Mouse (Mus musculus) hindbrain, embryonic 13.5 days (tissue): Measurements from ENCODE around the gene Maip1. TPM values are rescaled to one million over a fixed set of nuclear protein-coding genes. Genes with fewer than 3 reads are reported as not detected.

Source experiments
- ATAC-seq: fragments of 200-750 bp; cut with Nextera tagmentation; 2 replicates; pipeline ENCODE4 v1.8.0; 2017; ENCODE audit warnings: moderate TSS enrichment; ENCODE audit not compliant: low FRiP score
- H3K27ac ChIP-seq: fragments of 300-500 bp; sonication (generic); 2 replicates; pipeline ENCODE4 v1.5.1; 2015; ENCODE audit warnings: inconsistent platforms, mild to moderate bottlenecking, moderate library complexity
- H3K27me3 ChIP-seq: fragments of 300-500 bp; sonication (generic); 2 replicates; pipeline ENCODE4 v1.6.1; 2015; ENCODE audit warnings: mild to moderate bottlenecking, inconsistent platforms
- H3K36me3 ChIP-seq: fragments of 300-500 bp; sonication (generic); 2 replicates; pipeline ENCODE4 v1.6.1; 2015; ENCODE audit warnings: mild to moderate bottlenecking, inconsistent platforms
- H3K4me1 ChIP-seq: fragments of 300-500 bp; sonication (generic); replicated peaks from 2 replicates; pipeline ENCODE4 v1.6.1; 2015; ENCODE audit warnings: inconsistent platforms
- H3K4me2 ChIP-seq: fragments of 300-500 bp; sonication (generic); 2 replicates; pipeline ENCODE4 v1.6.1; 2015; ENCODE audit warnings: inconsistent platforms, mild to moderate bottlenecking, moderate library complexity
- H3K4me3 ChIP-seq: fragments of 300-500 bp; sonication (generic); 2 replicates; pipeline ENCODE4 v1.5.1; 2015; ENCODE audit warnings: mild to moderate bottlenecking, inconsistent platforms
- H3K9ac ChIP-seq: fragments of 300-500 bp; sonication (generic); 2 replicates; pipeline ENCODE4 v1.6.1; 2015; ENCODE audit warnings: mild to moderate bottlenecking, inconsistent platforms
- H3K9me3 ChIP-seq: fragments of 300-500 bp; sonication (generic); 2 replicates; pipeline ENCODE4 v1.6.1; 2016; ENCODE audit warnings: inconsistent platforms
- WGBS: fragments of 180-500 bp; shearing (Covaris S2); methylation state at CpG from one replicate; pipeline ENCODE4 v1.1.7; 2015; 5-methylcytosine and 5-hydroxymethylcytosine counted together
- polyA plus RNA-seq: library from polyadenylated mRNA; unstranded; fragments of >200 nt; fragmentation: Nextera tagmentation; extraction: Ambion mirVana; gene quantifications from 2 replicates; pipeline ENCODE4 v1.2.1, GENCODE M21; 2015

Gene Maip1
- polyA plus RNA-seq, 1 experiment from 2014 or later, result 16.9 TPM

DNA sequence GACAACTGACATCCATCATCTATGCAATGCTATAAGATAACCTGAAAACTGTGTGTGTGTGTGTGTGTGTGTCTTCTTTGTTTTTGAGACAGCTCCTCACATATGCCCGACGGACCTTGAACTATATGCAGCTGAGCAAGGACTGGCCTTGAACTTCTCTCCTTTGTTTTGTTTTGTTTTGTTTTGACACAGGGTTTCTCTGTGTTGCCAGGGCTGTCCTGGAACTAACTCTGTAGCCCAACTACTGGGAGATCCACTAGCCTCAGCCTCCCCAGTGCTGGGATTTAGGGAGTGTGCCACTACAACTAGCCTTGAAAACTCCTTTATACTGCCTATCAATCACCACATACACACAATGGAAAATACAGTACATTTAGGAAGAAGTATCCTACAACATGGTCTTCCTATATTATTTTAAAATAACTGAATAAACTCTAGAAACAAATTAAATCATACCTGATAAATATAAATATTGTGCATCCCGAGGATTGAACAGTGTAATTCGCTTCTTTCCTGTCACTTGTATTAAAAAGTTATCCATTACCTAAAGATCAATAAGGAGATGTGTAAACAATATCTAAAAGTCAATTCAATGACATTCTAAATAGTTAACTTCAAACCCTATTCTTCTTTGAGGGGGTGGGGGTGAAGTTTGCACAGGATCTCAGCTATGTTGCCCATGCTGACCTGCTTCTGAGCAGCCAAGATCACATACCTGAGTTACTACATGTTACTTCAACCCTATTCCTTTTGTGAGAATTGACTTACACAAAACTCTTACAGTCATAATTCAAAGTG is 14.9 kb upstream of the Maip1 start:
- Histone ChIP-seq H3K4me3 (no peak overlapping the region), H3K27ac (no peak overlapping the region), H3K9ac (no peak overlapping the region), H3K9me3 (no peaks in the 10 kb centered on the region), H3K4me1 (peaks cover 3% of the 10 kb centered on the region; the same call in 1 of the 2 replicates), H3K36me3 (peaks cover 26% of the 10 kb centered on the region), H3K27me3 (no peaks in the 10 kb centered on the region), H3K4me2 (no peak overlapping the region)
- ATAC-seq, result no peak
- WGBS, result 92% methylated on average over 4 of the region's 4 CpGs

DNA sequence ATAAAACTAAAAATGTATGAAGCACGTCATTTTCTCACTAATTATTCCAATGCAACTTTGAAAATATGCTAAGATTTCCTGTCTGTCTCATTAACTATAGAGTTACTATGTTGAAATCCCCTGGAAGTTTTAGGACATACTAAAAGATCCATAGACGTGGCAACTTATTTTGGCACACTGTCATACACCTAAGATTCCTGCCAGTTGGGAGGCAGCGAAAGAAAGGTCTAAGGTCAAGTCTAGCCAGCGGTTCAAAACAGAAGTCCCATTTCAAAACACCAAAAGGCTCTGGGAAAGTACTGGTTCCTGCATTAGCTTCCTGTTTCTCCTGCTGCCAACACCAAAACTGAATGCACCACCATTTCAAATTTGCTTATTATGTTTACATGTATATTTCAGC is 13.7 kb upstream of the Maip1 start:
- H3K9me3 ChIP-seq, result no peaks in the 10 kb centered on the region
- WGBS, result 84% methylated on average over 4 of the region's 4 CpGs
- H3K4me1 ChIP-seq, result peaks cover 3% of the 10 kb centered on the region; the same call in 1 of the 2 replicates
- peaks cover 35% of the 10 kb centered on the region for H3K36me3 ChIP-seq
- ATAC-seq, result no peak
- no peak overlapping the region for H3K27ac ChIP-seq
- no peaks in the 10 kb centered on the region for H3K27me3 ChIP-seq
- H3K4me3 ChIP-seq, result no peak overlapping the region
- H3K4me2 ChIP-seq, result no peak overlapping the region
- H3K9ac ChIP-seq, result no peak overlapping the region

DNA sequence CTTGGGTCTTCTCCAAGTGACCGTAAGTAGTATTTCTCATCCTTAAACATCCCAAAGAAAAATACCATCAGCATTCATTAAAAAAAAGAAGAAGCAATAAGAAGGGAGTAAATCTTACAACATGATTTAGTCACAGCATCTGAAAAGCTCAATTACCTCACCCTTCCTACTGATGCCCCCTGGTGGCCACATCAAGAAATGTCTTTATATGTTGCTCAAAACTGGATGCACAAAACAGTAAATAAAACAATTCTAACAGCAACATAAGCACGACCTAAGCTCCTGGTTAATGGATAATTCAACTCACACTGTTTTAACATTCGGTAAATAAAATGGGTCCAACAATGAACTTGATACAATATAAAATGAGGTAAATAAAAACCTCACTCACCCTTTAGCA is 12.1 kb upstream of the Maip1 start:
- 0 out of 2 replicates have a peak, but pooled peaks have one; percentile 7 for ATAC-seq
- Histone ChIP-seq H3K36me3 (peaks cover 43% of the 10 kb centered on the region), H3K4me1 (no peaks in the 10 kb centered on the region), H3K9me3 (no peaks in the 10 kb centered on the region), H3K27me3 (no peaks in the 10 kb centered on the region), H3K9ac (no peak overlapping the region), H3K4me3 (no peak overlapping the region), H3K27ac (no peak overlapping the region), H3K4me2 (no peak overlapping the region)
- WGBS, result 68% methylated on average over 3 of the region's 3 CpGs

- Histone ChIP-seq H3K9me3 (no peaks in the 10 kb centered on the region), H3K4me2 (no peak overlapping the region), H3K27ac (no peak overlapping the region), H3K4me3 (no peak overlapping the region), H3K27me3 (no peaks in the 10 kb centered on the region), H3K9ac (no peak overlapping the region), H3K4me1 (peaks cover 4% of the 10 kb centered on the region; the same call in 1 of the 2 replicates), H3K36me3 (peaks cover 37% of the 10 kb centered on the region)
- WGBS, result 95% methylated on average over 2 of the region's 2 CpGs
- no peak for ATAC-seq
Measured at GRCm38 (mm10) chr1:57400321-57400720, 5.8 kb upstream of the Maip1 start.

DNA sequence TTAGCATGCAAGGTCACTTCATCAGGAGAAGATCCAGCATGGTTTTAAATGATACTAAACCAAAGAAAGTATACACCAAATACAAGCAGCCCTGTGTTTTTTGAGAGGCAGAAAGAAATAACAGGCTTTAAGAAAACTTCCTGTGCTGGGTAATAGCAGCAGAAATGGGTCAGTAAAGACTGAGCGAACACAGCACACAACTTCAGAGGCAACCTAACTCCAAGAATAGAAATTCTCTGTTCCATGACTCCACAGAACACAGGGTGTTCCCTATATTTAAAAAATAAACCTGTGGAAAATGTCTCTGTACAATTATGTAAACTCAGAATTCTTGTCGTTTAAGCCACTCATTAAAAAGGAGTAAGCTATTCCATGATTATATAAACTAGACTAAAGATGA is 5.3 kb upstream of the Maip1 start:
- H3K4me3 ChIP-seq, result no peak overlapping the region
- no peak overlapping the region for H3K4me2 ChIP-seq
- no peaks in the 10 kb centered on the region for H3K27me3 ChIP-seq
- no peak for ATAC-seq
- no peaks in the 10 kb centered on the region for H3K9me3 ChIP-seq
- H3K4me1 ChIP-seq, result peaks cover 9% of the 10 kb centered on the region; the same call in 1 of the 2 replicates
- peaks cover 37% of the 10 kb centered on the region for H3K36me3 ChIP-seq
- 93% methylated on average over 2 of the region's 2 CpGs for WGBS
- H3K27ac ChIP-seq, result no peak overlapping the region
- no peak overlapping the region for H3K9ac ChIP-seq

DNA sequence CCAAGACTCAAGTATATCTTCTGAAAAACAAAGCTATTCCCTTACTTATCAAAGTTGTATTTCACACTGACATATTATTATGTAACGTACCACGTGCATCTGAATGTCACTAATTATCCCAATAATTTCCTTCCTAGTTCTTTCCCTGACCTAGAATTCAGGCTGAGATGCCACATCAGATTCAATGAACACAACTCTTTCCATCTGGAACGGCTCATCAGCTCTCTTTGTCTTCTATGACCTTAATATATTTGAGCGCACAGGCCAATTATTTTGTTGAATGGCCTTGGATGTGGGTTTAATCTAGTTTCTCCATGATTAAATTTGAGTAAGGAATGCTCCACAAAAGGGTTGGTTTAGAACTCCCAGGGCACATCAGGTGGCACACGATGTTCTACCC is 4.0 kb upstream of the Maip1 start:
- WGBS, result 91% methylated on average over 5 of the region's 5 CpGs
- no peaks in the 10 kb centered on the region for H3K9me3 ChIP-seq
- peaks cover 10% of the 10 kb centered on the region for H3K4me1 ChIP-seq
- no peak overlapping the region for H3K27ac ChIP-seq
- peaks cover 28% of the 10 kb centered on the region for H3K36me3 ChIP-seq
- ATAC-seq, result no peak
- H3K9ac ChIP-seq, result no peak overlapping the region
- H3K4me3 ChIP-seq, result no peak overlapping the region
- H3K4me2 ChIP-seq, result no peak overlapping the region
- H3K27me3 ChIP-seq, result no peaks in the 10 kb centered on the region

DNA sequence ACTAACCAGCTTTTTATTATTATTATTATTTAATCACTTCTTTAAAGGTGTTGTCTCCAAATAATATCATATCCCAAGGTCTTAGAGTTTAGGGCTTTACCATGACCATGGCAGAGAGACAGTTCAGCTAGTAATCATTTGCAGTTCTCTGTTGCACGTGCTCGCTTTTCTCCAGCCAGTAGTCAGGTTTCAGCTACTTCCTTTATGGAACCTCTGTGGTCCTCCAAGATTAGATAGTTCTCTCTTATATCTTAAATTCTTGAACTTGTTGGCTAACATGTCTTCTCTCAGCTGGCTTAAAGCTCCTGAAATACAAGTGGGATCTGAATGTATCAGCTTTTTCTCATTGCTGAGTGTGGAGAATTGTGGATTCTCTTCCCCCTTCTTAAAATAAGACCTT is 2.9 kb downstream of the Maip1 start:
- peaks cover 20% of the 10 kb centered on the region for H3K36me3 ChIP-seq
- 89% methylated on average over 2 of the region's 2 CpGs for WGBS
- H3K4me3 ChIP-seq, result no peak overlapping the region
- H3K4me2 ChIP-seq, result peak overlapping the region; percentile 87; the same call in 1 of the 2 replicates
- H3K4me1 ChIP-seq, result peaks cover 30% of the 10 kb centered on the region
- H3K27me3 ChIP-seq, result no peaks in the 10 kb centered on the region
- H3K9ac ChIP-seq, result no peak overlapping the region
- no peak overlapping the region for H3K27ac ChIP-seq
- ATAC-seq, result no peak
- H3K9me3 ChIP-seq, result no peaks in the 10 kb centered on the region

- Histone ChIP-seq H3K9me3 (no peaks in the 10 kb centered on the region), H3K4me3 (no peak overlapping the region), H3K9ac (no peak overlapping the region), H3K4me2 (no peak overlapping the region), H3K36me3 (peaks cover 45% of the 10 kb centered on the region), H3K27ac (no peak overlapping the region), H3K27me3 (no peaks in the 10 kb centered on the region), H3K4me1 (peaks cover 9% of the 10 kb centered on the region)
- WGBS, result 90% methylated on average over 2 of the region's 2 CpGs
- no peak for ATAC-seq
Measured at GRCm38 (mm10) chr1:57413397-57413796, 7.3 kb downstream of the Maip1 start.

DNA sequence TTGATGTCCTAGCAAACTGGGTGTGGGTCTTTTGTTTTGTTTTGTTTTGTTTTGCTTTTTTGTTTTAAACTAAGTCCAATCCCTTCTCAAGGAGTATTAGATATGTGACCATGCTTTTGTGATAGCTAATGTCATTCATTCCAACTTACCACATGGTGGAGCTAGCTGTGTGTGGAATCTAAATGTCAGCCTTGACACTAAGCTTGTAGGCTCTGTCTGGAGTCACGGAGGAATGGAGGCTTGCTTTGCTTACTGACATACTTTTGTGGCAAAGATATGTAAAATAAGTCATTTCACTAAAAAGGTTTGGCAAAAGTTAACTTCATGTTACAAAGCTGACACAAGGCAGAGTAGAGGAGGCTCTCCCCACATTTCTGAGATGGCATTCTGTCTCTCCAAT is 17.6 kb downstream of the Maip1 start:
- Histone ChIP-seq H3K9ac (no peak overlapping the region), H3K9me3 (no peaks in the 10 kb centered on the region), H3K4me2 (no peak overlapping the region), H3K27ac (no peak overlapping the region), H3K27me3 (no peaks in the 10 kb centered on the region), H3K36me3 (no peaks in the 10 kb centered on the region), H3K4me1 (peaks cover 4% of the 10 kb centered on the region), H3K4me3 (no peak overlapping the region)
- WGBS, result 13% methylated on average over 1 of the region's 1 CpGs
- ATAC-seq, result no peak

DNA sequence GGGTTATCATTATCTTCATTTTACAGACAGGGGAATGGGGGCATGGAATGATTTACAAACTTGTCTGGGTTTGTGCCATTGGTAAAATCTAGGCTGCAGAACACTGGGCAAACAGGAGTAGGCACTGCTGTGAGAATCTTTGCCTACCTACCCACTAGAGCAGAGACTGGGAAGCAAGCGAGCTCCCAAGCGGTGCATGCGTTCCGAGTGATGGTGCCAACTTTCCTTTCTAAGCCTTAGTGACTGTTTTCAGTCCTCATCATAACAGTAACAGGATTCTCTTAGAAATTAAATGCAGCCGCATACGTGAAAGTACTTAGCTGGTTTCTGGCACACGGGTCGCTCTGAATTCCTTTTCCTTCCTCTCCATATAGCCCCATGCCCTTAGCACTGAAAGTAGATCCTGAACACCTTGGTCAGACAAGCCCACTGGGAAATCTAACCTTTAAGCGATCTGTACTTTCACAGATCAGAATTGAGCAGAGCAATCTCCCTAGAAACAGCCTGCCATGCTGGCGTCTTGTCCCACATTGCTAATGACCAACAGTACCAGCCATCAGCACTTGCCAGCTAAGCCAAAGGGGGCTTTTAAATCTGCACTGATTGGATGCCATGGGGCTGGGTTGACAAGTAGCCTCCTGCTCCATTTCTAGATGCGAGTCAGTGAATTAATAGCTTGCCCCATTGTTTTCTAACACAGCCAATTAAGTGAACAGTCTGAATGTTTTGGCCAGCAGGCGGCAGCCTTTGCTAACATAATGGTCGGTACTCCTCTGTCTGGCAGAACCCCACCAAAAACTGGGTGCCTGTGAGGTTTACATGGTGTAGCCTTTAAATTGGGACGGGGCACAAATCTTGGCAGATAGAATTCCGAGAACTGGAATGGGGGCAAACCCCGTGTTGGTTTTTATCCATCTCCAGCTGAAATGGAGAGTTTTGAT is 22.5 kb downstream of the Maip1 start:
- ATAC-seq, result peak; percentile 90
- H3K4me3 ChIP-seq, result peak overlapping the region; percentile 22; the same call in 1 of the 2 replicates
- peak overlapping the region; percentile 44 for H3K4me2 ChIP-seq
- no peaks in the 10 kb centered on the region for H3K9me3 ChIP-seq
- no peaks in the 10 kb centered on the region for H3K27me3 ChIP-seq
- no peaks in the 10 kb centered on the region for H3K36me3 ChIP-seq
- peak overlapping the region; percentile 61 for H3K9ac ChIP-seq
- peaks cover 18% of the 10 kb centered on the region for H3K4me1 ChIP-seq
- H3K27ac ChIP-seq, result peak overlapping the region; percentile 55
- WGBS, result 45% methylated on average over 16 of the region's 16 CpGs

GRCm38 (mm10) chr1:57429786-57430483 is 23.8 kb downstream of the Maip1 start:
- Histone ChIP-seq H3K9ac (peak overlapping the region; percentile 60; the same call in 1 of the 2 replicates), H3K4me3 (0 out of 2 replicates have a peak overlapping the region, but pooled peaks have one; percentile 8), H3K36me3 (no peaks in the 10 kb centered on the region), H3K27me3 (no peaks in the 10 kb centered on the region), H3K4me1 (peaks cover 18% of the 10 kb centered on the region), H3K4me2 (peak overlapping the region; percentile 44), H3K27ac (peak overlapping the region; percentile 19), H3K9me3 (no peaks in the 10 kb centered on the region)
- ATAC-seq, result peak; percentile 55
- WGBS, result 1% methylated on average over 12 of the region's 12 CpGs

DNA sequence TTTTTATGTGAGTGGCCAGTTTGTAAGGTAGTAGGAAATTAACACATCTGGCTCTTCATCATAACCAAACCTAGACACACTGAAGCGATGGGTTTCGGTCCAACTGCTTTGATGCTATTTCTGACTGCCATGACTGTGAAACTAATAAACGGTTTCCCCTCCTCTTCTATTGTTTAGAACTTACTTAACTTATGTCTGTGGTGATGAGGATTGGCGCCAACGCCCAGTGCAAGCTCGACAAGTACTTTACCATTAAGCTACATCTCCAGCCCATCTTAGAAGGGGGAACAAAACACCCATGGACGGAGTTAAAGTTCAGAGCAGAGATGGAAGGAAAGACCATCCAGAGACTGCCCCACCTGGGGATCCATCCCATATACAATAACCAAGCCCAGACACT is 27.0 kb downstream of the Maip1 start:
- H3K4me2 ChIP-seq, result no peak overlapping the region
- H3K4me1 ChIP-seq, result peaks cover 23% of the 10 kb centered on the region
- no peaks in the 10 kb centered on the region for H3K9me3 ChIP-seq
- 94% methylated on average over 7 of the region's 7 CpGs for WGBS
- no peaks in the 10 kb centered on the region for H3K27me3 ChIP-seq
- H3K27ac ChIP-seq, result no peak overlapping the region
- no peak overlapping the region for H3K9ac ChIP-seq
- H3K4me3 ChIP-seq, result no peak overlapping the region
- no peaks in the 10 kb centered on the region for H3K36me3 ChIP-seq
- ATAC-seq, result no peak
